Mouse (Mus musculus) myocyte (in vitro differentiated cells): ENCODE data around the gene Prr12. TPM values are rescaled to one million over a fixed set of nuclear protein-coding genes. Genes with fewer than 3 reads are reported as not detected.

Experiments
- H3K27me3 ChIP-seq: one replicate; pipeline ENCODE4 v1.6.1; 2011; ENCODE audit not compliant: control insufficient read depth, insufficient read depth, insufficient read length
- H3K36me3 ChIP-seq: one replicate; pipeline ENCODE4 v1.6.1; 2011; ENCODE audit not compliant: control insufficient read depth, insufficient read depth
- H3K4me2 ChIP-seq: one replicate; pipeline ENCODE4 v1.6.1; 2011; ENCODE audit warnings: low read depth, control low read depth
- H3K4me3 ChIP-seq: one replicate; pipeline ENCODE4 v1.5.1; 2011; ENCODE audit warnings: mild to moderate bottlenecking, control low read depth, moderate library complexity
- H3K79me2 ChIP-seq: one replicate; pipeline ENCODE4 v1.6.1; 2011; ENCODE audit not compliant: control insufficient read depth, insufficient read depth
- H3ac ChIP-seq: one replicate; pipeline ENCODE4 v1.6.1; 2011; ENCODE audit not compliant: control insufficient read depth, insufficient read length
- CEBPB ChIP-seq: IDR thresholded peaks from 2 replicates; pipeline ENCODE4 v1.6.1; 2011; ENCODE audit warnings: mild to moderate bottlenecking, moderate library complexity; ENCODE audit not compliant: poor library complexity, insufficient read depth, severe bottlenecking
- E2F4 ChIP-seq: IDR thresholded peaks from one replicate; pipeline ENCODE4 v1.6.1; 2011; ENCODE audit warnings: mild to moderate bottlenecking, control low read depth, moderate library complexity; ENCODE audit not compliant: insufficient read depth
- MAX ChIP-seq: IDR thresholded peaks from one replicate; pipeline ENCODE4 v1.6.1; 2011; ENCODE audit warnings: low read depth, mild to moderate bottlenecking, control low read depth
- MYOD1 ChIP-seq, 3 experiments: IDR thresholded peaks; one replicate each; pipeline ENCODE4 v1.6.1; 2011; ENCODE audit warnings: control low read depth in 2 of 3, low read depth in 2 of 3, mild to moderate bottlenecking in 2 of 3, moderate library complexity in 1 of 3; ENCODE audit not compliant: insufficient read length in 2 of 3, control insufficient read depth in 1 of 3
- MYOG ChIP-seq, 3 experiments: IDR thresholded peaks; one replicate each; pipeline ENCODE4 v1.6.1; 2011; ENCODE audit warnings: control low read depth in 2 of 3, low read depth in 2 of 3, mild to moderate bottlenecking in 2 of 3; ENCODE audit not compliant: insufficient read length in 2 of 3, control insufficient read depth in 1 of 3, insufficient read depth in 1 of 3
- POLR2A ChIP-seq: IDR thresholded peaks from one replicate; pipeline ENCODE4 v1.6.1; 2011; ENCODE audit warnings: low read depth, mild to moderate bottlenecking, control low read depth, moderate library complexity; ENCODE audit not compliant: insufficient read length
- POLR2AphosphoS2 ChIP-seq: IDR thresholded peaks from one replicate; pipeline ENCODE4 v1.6.1; 2011; ENCODE audit warnings: low read depth, control low read depth; ENCODE audit not compliant: insufficient read length
- REST ChIP-seq: IDR thresholded peaks from one replicate; pipeline ENCODE4 v1.6.1; 2011; ENCODE audit warnings: mild to moderate bottlenecking, control low read depth, moderate library complexity; ENCODE audit not compliant: insufficient read depth, insufficient read length
- SRF ChIP-seq: IDR thresholded peaks from one replicate; pipeline ENCODE4 v1.6.1; 2011; ENCODE audit warnings: low read depth; ENCODE audit not compliant: control insufficient read depth, insufficient read length
- TCF12 ChIP-seq: IDR thresholded peaks from one replicate; pipeline ENCODE4 v1.6.1; 2011; ENCODE audit warnings: mild to moderate bottlenecking, control low read depth; ENCODE audit not compliant: poor library complexity, insufficient read depth, severe bottlenecking
- TCF3 ChIP-seq: IDR thresholded peaks from one replicate; pipeline ENCODE4 v1.6.1; 2011; ENCODE audit warnings: low read depth, control low read depth; ENCODE audit not compliant: insufficient read length
- USF1 ChIP-seq: IDR thresholded peaks from one replicate; pipeline ENCODE4 v1.6.1; 2011; ENCODE audit warnings: low read depth, mild to moderate bottlenecking, control low read depth, moderate library complexity
- polyA plus RNA-seq: library from polyadenylated mRNA; unstranded; fragments of >200 nt; fragmentation: generic; extraction: Trizol; gene quantifications from one replicate; pipeline ENCODE4 v1.2.1, GENCODE M21; 2012; ENCODE audit warnings: missing spikeins

Gene Prr12
- polyA plus RNA-seq, 1 experiment: 10.2 TPM

- Histone ChIP-seq H3K27me3 (no peaks in the 10 kb centered on the region), H3K79me2 (peaks cover 14% of the 10 kb centered on the region), H3K36me3 (peaks cover 6% of the 10 kb centered on the region), H3K4me2 (no peak overlapping the region), H3K4me3 (no peak overlapping the region), H3ac (no peak overlapping the region)
- TF ChIP-seq TCF12 (no peak), MYOG (IDR thresholded peaks at IDR 0.05; ENCODE audit: control insufficient read depth in 1 of 3, insufficient read depth in 1 of 3, insufficient read length in 2 of 3, low read depth in 2 of 3) (no peak), POLR2AphosphoS2 (no peak), E2F4 (no peak), MYOD1 (IDR thresholded peaks at IDR 0.05; ENCODE audit: control insufficient read depth in 1 of 3, insufficient read length in 2 of 3, low read depth in 2 of 3) (no peak), MAX (no peak), POLR2A (no peak), SRF (no peak), USF1 (no peak), TCF3 (no peak), CEBPB (no peak), REST (no peak)
Measured at GRCm38 (mm10) chr7:45005321-45005992, 47.2 kb downstream of the Prr12 start.

DNA sequence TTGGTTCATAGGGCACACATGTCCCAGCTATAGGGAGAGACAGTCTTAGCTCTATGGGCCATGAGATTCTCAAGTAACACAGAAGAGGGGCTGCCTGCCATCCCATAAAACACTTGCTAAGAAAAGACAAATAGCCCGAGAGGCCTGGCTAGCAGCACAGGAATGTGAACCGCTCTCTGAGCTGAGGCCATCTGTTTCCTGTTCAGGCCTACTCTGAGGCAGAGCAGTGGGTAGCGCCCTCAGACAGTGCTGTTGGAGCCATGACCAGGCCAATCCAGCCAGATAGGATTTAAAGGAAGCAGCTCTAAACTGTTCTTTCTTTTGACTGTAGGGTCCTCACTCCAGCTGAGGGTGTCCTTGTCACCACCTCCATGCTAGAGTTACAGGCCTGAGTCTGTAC is 48.1 kb downstream of the Prr12 start:
- H3K36me3 ChIP-seq: no peaks in the 10 kb centered on the region
- TF ChIP-seq MYOG (IDR thresholded peaks at IDR 0.05; ENCODE audit: control insufficient read depth in 1 of 3, insufficient read depth in 1 of 3, insufficient read length in 2 of 3, low read depth in 2 of 3): no peak
- TF ChIP-seq TCF3: no peak
- TF ChIP-seq REST: no peak
- no peak for TF ChIP-seq TCF12
- TF ChIP-seq POLR2A: no peak
- TF ChIP-seq USF1: no peak
- peaks cover 14% of the 10 kb centered on the region for H3K79me2 ChIP-seq
- H3K27me3 ChIP-seq: no peaks in the 10 kb centered on the region
- no peak overlapping the region for H3K4me2 ChIP-seq
- H3K4me3 ChIP-seq: no peak overlapping the region
- no peak overlapping the region for H3ac ChIP-seq

- H3K4me3 ChIP-seq: no peak overlapping the region
- no peaks in the 10 kb centered on the region for H3K36me3 ChIP-seq
- peaks cover 20% of the 10 kb centered on the region for H3K79me2 ChIP-seq
- H3K4me2 ChIP-seq: no peak overlapping the region
- no peaks in the 10 kb centered on the region for H3K27me3 ChIP-seq
- TF ChIP-seq POLR2A (peak; percentile 43), E2F4 (no peak), MAX (no peak), MYOG (IDR thresholded peaks at IDR 0.05; ENCODE audit: control insufficient read depth in 1 of 3, insufficient read depth in 1 of 3, insufficient read length in 2 of 3, low read depth in 2 of 3) (peak in 2 of 3 experiments; percentile 21 to 35), POLR2AphosphoS2 (peak; percentile 87), CEBPB (no peak), TCF12 (no peak), REST (no peak), TCF3 (no peak), USF1 (no peak), MYOD1 (IDR thresholded peaks at IDR 0.05; ENCODE audit: control insufficient read depth in 1 of 3, insufficient read length in 2 of 3, low read depth in 2 of 3) (peak in 1 of 3 experiments; percentile 72), SRF (no peak)
- no peak overlapping the region for H3ac ChIP-seq
Measured at GRCm38 (mm10) chr7:45002440-45002839, 50.2 kb downstream of the Prr12 start.

DNA sequence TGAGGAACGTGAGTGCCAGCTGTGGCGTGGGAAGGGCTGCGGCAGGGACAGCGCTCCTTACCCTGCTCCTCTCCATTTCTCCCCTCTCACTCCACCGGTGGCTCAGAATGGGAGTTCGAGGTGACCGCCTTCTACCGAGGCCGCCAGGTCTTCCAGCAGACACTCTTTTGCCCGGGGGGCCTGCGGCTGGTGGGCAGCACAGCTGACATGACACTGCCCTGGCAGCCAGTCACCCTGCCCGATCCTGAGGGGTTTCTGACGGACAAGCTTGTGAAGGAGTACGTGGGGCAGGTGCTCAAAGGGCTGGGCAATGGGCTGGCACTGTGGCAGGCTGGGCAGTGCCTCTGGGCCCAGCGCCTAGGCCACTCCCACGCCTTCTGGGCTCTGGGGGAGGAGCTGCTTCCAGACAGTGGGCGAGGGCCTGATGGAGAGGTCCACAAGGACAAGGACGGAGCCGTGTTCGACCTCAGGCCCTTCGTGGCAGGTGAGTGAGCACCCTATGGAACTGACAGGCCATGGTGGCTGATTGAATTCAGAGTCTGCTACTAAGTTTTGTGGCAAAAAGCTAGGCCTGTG is 52.1 kb downstream of the Prr12 start:
- H3K27me3 ChIP-seq: no peaks in the 10 kb centered on the region
- no peak overlapping the region for H3K4me2 ChIP-seq
- H3ac ChIP-seq: no peak overlapping the region
- peaks cover 20% of the 10 kb centered on the region for H3K79me2 ChIP-seq
- TF ChIP-seq REST: no peak
- TF ChIP-seq CEBPB: no peak
- no peak for TF ChIP-seq E2F4
- no peak for TF ChIP-seq USF1
- TF ChIP-seq MYOG (IDR thresholded peaks at IDR 0.05; ENCODE audit: control insufficient read depth in 1 of 3, insufficient read depth in 1 of 3, insufficient read length in 2 of 3, low read depth in 2 of 3): peak in 1 of 3 experiments; percentile 36
- TF ChIP-seq POLR2AphosphoS2: peak; percentile 80
- TF ChIP-seq TCF12: no peak
- TF ChIP-seq POLR2A: peak; percentile 18
- TF ChIP-seq MAX: no peak
- TF ChIP-seq MYOD1 (IDR thresholded peaks at IDR 0.05; ENCODE audit: control insufficient read depth in 1 of 3, insufficient read length in 2 of 3, low read depth in 2 of 3): peak in 1 of 3 experiments; percentile 21
- no peak for TF ChIP-seq TCF3
- TF ChIP-seq SRF: no peak
- H3K4me3 ChIP-seq: no peak overlapping the region
- H3K36me3 ChIP-seq: no peaks in the 10 kb centered on the region
